Mouse (Mus musculus): ENCODE measurements around the gene Nampt. TPM values are rescaled to one million over a fixed set of nuclear protein-coding genes. Genes with fewer than 3 reads are reported as not detected.

The Nampt gene
- polyA plus RNA-seq (2017; shearing (Covaris generic)): 10 to 100 TPM; 31.6 to 32.8 (median 32.4) TPM

DNA sequence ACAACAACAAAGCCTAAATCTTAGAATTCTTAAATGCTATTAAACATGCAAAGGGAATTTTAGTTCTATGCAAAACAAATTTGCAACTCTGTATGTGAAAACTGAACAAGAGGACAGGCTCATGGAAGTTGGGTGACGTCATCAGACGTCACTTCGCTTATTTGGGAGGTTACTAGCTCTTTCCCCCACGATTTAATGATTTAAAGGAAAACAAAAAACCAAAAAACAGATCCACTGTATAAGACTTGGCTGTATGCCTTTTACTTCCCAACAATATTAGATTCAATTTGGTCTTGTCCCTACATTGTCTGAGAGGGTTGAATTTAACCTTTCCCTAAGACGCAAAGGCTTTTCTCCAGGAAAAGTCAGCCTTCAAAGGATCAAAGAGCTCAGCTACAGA is at the start of gene Nampt:
TSS of gene Nampt (plus strand) at position 130 of the 400 bp plus-strand sequence.
- ATAC-seq: no peak

DNA sequence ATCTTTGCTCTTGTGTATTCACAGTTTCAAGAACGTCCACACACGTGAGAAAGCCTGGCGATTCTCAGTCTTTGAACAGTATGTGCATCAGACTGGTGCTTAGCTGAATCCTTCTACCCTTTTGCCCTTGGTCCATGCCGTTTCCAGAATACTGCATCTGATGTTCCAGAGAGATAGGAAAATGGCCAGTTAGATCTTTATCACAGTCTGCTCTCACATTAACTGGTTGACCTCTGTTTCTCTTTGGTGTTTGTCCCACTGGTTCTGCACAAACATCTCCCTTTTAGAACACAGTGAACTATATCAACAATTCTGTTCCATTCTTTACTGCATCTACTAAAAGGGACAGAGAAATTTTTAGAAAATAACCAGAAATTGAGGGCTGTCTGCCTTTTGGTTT is 48.6 kb upstream of the Nampt start:
- ATAC-seq: no peak

DNA sequence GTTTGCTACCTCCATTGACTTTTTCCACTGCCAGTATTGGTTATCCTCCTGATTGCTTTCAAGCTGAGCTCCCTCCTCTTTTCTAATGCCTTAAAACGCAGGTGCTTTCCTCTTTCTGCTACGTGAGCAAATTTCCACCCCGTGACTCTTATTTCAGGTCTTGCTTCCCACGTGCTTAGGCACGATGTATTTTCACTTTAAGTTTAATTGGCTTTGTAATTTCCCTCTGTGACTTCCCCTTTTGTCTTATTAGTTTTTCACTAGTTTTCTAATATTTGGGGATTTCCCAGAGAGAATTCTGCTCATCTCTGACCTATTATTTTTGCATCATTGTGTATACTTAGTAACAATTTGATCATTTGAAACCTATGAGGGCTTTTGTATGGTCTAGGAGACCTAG is 44.8 kb upstream of the Nampt start:
- ATAC-seq: peak; percentile 91

DNA sequence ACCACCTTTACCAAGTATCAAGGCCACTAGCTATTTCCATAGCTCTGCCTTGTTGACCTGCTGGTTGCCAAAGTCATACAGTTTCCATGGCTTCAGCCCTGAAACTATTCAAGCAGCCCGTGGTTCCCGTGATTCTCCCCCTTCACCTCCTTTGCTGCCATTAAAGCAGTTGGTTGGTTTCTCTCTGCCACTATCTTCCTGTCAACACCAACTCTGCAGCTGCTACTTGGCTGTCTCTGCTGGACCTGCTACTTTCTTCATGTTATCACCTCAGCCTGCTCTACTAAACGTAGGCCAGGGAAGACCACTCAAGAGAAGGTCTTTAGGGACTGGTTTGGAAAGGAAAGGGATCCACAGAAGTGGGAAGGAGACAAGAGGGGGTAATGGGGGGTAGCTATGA is 30.3 kb upstream of the Nampt start:
- ATAC-seq: no peak

GRCm38 (mm10) chr12:32795765-32796471 is 23.4 kb upstream of the Nampt start:
- ATAC-seq: peak; percentile 82

DNA sequence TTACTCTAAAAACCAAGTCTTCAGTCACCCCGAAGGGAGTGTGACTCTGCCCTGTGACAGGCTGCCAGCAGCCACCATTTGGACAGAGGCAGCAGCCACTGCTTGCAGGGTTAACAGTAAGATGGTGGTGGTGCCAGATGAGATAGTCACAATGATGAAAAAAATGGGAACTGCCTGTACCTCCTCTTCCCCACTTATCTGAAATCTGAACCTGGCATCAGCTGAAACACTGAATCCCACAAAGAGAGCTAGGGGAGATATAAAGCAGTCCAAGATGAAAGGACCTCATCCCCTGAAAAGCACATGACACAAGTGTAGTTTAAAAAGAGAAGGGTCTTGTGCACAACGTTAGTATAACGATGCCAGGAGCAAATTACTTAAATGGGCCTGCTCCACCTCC is 21.9 kb upstream of the Nampt start:
- no peak for ATAC-seq

- no peak for ATAC-seq
These were observed 18.3 kb upstream of the Nampt start for GRCm38 (mm10) chr12:32801078-32801477.

DNA sequence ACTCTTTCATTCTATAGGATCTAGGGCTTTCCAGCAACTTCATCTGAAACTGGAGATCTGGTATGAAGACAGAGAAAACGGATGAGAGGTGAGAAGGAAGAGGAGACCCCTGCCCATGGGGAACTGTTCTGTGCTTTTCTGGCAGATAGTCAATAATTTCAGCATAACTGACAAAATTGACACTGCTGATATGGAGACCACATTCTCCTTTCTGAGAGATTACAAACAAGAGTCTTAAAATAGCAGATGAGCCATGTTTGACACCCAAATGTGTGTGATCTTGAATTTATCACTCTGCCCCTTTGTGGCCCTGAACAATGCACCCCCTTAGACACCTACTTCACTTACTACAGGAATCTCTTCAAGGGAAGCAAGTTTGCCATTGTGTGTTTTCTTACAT is 13.8 kb upstream of the Nampt start:
- no peak for ATAC-seq

- peak; percentile 87 for ATAC-seq
These were observed 669 bp downstream of the Nampt start for GRCm38 (mm10) chr12:32819823-32820605.

GRCm38 (mm10) chr12:32820688-32821503 is 1.6 kb downstream of the Nampt start:
- peak; percentile 43 for ATAC-seq

DNA sequence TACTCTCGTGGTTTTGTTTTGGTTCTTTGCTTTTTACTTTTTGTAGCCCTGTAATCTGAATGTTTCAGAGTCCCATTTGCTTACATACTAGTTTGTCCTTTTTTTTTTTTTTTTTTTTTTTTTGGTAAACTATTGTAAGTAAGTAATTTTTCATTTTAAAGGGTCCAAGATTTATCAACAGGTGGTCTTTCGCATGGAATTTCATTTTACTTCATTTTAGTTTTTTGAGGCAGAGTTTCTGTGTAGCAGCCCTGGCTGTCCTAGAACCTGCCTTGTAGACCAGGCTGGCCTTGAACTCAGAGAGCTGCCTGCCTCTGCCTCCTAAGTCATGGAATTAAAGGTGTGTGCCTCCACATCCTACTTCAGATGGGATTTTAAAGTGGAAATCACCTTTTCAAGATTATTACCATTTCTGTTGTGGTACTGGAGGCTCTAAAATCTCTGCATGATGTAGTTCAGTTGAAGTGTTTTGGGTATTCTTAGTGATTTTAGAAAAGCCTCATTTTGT is 2.2 kb downstream of the Nampt start:
- ATAC-seq: no peak

- ATAC-seq: no peak
These were observed 2.7 kb downstream of the Nampt start for GRCm38 (mm10) chr12:32822066-32822465.

DNA sequence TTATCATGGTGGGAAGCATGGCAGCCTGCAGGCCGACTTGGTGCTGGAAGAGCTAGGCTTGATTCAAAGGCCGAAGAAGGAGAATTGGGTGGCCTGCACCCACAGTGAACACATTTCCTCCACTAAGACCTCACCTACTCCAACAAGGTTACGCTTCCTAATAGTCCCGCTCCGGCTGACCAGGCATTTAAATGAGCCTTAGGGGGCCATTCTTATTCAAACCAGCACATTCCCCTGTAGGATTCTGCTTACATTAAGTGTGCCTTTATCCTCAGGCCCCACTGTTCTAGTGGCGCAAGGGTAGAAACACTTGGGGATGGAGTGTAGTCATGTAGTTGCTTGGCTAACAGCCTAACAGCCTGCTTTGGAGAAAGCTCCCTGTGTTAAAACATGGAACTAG is 5.2 kb downstream of the Nampt start:
- ATAC-seq: no peak

DNA sequence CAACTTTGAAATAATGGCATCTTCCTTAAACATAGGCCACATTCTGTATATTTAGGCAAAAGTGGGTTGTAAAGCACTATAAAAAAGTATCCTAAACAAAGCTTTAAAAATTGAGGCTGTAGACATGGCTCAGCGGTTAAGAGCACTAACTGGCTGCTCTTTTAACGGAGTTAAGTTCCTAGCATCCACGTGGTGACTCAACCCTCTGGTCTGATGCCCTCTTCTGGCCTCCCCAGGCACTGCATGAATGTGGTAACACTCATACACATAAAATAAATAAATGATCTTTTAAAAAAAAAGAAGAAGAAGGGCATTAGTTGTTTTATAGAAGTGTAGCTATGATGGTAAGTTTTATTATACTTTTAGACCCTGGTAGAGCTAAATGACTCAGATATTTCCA is 7.6 kb downstream of the Nampt start:
- peak; percentile 83 for ATAC-seq

DNA sequence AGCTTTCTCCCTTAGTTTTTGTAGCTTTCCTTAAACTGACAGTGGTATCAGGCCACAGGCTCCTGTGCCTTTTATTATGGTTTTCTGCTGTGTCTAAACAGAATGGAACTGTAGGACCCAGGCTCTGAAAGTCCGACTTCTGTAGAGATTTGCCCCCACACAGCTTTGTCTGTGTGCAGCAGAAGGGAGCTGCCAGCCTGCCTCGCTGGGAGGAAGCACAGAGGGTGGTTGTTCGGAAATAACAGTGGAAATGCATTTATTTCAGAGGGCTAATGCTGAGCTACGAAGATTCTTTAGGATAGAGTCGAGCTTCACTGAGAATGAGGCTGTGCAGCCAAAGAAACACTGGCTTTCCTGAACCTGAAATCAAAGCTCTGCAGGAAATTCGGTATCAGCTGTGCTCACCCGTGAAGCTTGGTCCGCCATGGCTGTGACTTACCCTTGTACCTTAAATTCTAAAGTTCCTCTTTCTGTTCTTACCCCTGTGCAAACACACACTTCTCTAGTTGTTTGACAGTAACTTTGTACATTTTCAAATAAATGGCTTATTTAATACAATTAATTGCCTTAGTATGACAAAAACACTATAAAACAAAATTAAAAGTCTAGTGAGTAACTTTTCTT is 8.9 kb downstream of the Nampt start:
- ATAC-seq: no peak

- no peak for ATAC-seq
These were observed 10.2 kb downstream of the Nampt start for GRCm38 (mm10) chr12:32829321-32830090.

GRCm38 (mm10) chr12:32832076-32832475 is 12.7 kb downstream of the Nampt start:
- no peak for ATAC-seq

- no peak for ATAC-seq
These were observed 15.4 kb downstream of the Nampt start for GRCm38 (mm10) chr12:32834781-32835180.

GRCm38 (mm10) chr12:32835235-32835634 is 15.9 kb downstream of the Nampt start:
- no peak for ATAC-seq

GRCm38 (mm10) chr12:32838406-32838805 is 19.1 kb downstream of the Nampt start:
- ATAC-seq: no peak

DNA sequence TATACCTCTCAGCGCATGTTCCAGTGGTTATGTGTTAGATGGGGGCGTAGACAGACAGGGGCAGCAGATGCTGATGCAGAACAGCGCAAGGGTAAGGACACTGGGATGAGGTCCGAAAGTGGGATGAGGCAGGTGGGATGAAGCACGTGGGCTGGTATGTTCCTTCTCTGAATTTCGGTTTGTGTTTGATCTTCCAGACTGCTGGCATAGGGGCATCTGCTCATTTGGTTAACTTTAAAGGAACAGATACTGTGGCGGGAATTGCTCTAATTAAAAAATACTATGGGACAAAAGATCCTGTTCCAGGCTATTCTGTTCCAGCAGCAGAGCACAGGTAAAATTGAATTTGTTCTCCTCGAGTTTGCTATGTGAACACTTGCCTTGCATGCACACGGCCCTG is 19.6 kb downstream of the Nampt start:
- ATAC-seq: no peak

GRCm38 (mm10) chr12:32841442-32841900 is 22.1 kb downstream of the Nampt start:
- ATAC-seq: no peak
